Mouse (Mus musculus): ENCODE data around the gene B3gat3.

Gene B3gat3

DNA sequence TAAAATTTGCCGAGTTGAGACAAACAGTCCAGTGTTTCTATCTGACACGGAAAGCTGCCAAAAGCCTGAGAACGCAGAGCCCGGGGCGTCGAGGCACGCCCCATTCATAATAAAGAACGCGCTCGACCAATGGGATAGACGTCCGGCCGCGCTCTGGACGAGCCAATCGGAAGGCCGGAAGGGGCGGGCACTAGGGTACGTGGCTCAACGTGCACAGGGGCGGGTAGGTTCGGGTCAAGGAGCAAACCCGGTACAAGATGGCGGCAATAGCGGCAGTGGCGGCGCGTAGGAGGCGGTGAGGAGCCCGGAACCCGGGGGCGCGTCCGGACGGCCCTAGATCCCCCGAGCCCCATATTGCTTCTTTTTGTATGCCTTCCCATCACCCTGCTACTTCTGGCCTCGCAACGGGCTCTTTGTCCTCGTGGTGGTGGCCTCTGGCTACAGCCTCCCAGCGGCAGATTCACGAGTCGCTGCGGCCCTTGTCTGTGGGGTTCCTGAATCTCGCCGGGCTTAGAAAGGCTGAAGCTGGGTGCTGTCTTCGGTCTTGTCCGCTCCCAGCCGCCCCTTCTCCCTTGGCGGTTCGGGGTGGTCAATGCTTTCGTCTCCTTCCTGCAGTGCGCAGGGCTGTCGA lies 22.2 kb upstream of the B3gat3 start, which contains the start of gene Ganab:
Gene Ganab (plus strand): TSS at position 207 of the 631 bp plus-strand sequence.
- DNase-seq (ENCODE audit: low spot score), result peak; percentile 88

DNA sequence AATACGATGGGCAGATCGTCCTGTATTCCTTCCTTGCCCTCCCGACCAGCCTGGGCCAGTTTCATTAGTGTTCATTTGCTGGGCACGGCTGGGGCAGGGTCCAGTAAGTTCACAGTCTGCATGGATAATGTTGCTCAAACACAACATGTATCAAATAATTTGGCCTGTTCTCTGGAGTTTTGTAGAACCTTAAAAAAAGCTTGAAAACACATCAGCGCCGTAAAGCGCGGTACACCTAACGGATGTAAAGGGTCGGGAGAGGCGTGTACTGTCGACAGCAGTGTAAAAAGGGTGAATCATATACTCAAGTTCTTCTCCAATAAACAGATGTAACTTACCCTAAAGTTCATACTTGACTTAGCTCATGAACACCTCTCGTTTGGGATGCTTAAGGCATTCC lies 21.6 kb upstream of the B3gat3 start:
- DNase-seq (ENCODE audit: low spot score), result no peak

DNA sequence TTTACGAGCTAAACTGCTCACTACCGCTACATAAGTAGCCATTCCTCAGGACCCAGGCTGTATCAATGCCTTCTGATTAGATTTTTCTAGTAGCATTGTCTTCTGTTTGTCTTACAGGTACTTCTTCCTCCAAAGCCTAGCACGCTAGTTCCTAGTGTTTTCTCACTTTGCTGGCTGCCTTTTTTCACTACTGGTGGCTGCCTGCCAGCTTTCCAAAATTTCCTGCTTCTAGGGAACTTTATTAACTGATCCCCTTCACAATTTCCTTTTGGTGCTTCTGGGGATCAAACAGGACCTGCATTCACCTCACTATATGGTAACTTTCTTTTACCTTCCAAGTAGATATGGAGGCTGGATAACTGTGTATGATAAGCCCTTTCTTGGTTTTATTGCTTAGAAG lies 21.1 kb upstream of the B3gat3 start:
- no peak for DNase-seq (ENCODE audit: low spot score)

DNA sequence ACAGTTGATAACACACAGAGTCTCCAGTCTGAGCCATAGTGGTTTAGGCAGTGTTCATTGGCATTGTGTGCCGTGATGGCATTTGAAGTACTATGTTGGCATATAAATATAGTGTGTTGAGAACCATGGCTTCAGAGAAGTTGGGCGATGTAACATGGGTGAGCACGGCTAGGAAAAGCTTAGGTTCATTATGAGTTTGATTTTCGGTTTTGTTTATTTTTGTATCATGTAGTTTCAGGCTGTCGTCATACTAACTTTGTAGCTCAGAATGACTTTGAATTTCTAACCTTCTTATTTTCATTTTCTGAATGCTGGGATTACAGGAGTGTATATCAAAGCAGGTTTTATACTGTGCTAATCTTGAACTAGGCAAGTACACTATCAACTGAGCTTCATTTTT lies 16.8 kb upstream of the B3gat3 start:
- no peak for DNase-seq (ENCODE audit: low spot score)

DNA sequence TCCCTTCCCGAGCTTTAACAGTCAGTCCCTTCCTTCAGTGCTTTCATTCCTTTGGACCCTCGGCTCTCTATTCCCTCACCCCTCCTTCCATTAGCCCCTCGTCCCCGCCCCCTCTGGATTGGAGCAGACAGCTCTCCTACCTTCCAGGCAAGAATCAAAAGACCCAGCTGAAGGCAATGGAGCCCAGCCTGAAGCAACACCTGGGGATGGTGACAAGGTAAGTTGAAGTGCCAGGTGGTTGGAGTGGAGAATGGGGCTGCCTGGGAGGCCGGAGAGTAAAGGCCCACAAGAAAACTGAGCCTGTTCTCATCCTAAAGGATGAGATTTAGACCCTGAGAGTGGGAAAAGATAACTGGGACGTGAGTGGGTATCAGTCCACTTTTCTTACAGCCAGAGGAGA lies 11.6 kb upstream of the B3gat3 start:
- no peak for DNase-seq (ENCODE audit: low spot score)

DNA sequence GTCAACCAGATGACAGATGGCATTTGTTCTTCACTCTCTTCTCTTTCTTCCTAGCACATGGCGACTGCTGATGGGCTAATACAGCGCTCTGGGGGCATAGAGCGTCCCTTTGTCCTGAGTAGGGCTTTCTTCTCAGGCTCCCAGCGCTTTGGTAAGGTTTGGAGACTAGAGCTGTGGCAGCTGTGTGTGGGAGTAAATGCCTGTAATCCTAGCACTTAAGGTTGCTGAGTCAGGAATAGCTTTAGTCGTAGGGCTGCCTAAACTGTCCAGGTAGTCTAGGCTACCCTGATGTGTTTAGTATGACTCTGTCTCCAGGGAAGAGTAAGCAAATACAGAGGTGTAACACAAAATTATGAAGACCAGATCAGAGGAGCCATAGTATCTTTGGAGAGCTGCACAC lies 8.4 kb upstream of the B3gat3 start:
- DNase-seq (ENCODE audit: low spot score), result no peak

DNA sequence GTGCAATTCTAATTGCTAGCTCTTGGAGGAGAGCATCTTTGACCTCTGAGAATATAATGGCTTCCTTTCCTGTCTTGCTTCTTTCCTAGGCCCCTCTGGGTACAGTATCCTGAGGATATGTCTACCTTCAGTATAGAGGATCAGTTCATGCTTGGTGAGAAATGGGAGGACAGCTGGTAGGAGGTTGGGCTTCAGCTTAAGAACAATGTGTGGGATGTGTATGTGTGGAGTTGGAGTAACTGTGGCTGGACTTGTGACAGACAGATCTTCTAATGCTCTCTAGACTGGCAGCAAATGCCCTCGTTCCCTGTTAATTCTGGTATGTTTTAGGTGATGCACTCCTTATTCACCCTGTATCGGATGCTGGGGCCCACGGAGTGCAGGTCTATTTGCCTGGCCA lies 6.0 kb upstream of the B3gat3 start:
- DNase-seq (ENCODE audit: low spot score), result peak; percentile 15

DNA sequence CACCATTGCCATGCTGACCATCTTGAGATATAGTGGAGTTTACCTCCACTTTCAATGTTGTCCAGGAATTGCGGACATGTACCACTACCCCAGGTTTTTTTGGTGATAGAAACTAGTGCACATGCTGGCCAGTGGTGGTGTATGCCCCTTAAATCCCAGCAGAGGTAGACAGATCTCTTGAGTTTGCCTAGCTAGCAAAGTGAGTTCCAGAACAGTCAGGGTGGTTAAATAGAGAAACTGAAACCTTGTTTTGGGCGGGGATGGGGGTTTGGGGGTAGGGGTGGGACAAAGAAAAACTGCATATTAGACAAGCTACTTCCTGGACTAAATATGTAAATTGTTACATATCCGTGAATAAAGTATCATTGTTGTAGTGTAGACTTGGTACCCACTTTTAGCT lies 1.2 kb upstream of the B3gat3 start:
- DNase-seq (ENCODE audit: low spot score), result no peak

DNA sequence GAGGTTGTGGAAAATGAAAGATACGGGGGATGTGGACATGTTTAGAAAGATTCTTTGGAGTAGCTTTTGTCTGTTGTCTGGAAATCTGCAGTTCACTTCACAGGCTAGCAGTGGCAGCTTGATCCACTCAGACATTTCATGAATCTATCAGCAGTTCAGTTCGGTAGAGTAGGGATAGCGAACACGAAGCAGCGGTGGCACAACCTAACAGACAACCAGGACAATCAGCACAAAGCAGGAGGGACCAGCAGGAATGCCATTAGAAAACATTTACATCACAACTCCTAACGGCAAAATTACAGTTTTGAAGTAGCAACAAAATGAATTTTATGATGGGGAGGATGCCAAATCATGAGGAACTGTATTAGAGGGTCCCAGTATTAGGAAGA lies 496 bp upstream of the B3gat3 start:
- no peak for DNase-seq (ENCODE audit: low spot score)

DNA sequence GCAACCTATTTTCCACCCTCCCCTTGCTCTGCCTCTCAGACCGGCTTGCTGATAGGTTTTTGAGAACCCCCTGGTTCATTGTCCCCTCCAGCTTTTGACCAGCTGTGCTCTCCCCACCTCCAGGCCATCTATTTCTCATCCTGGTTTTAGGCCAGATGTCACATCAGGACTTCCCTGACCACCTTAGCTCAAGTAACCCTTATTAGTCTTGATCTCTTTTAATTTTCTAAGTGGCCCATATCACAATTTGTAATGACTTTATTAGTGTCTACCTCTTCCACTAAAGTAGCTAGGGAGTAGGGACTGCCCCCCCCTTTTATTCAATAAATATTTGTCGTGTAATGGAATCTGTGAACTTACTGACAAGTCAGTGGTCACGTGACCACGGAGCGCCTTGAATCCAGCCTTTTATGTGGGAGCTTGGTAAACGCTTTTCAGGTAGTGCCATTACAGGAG lies 690 bp downstream of the B3gat3 start:
- no peak for DNase-seq (ENCODE audit: low spot score)

DNA sequence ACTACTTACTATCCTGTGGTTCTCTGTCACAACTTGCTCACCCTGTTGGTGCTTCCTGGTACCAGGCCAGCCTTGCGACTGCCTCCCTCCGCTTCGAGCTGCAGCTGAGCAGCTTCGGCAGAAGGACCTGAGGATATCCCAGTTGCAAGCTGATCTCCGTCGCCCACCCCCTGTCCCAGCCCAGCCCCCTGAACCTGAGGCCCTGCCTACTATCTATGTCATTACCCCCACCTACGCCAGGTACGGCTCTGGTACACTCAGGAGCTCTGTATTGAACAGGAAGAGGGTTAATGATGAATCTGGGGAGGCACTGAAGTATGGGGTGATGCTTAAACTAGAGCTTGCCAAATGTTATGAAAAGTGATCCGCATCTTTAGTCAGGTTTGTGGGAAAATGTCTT lies 1.6 kb downstream of the B3gat3 start:
- no peak for DNase-seq (ENCODE audit: low spot score)

DNA sequence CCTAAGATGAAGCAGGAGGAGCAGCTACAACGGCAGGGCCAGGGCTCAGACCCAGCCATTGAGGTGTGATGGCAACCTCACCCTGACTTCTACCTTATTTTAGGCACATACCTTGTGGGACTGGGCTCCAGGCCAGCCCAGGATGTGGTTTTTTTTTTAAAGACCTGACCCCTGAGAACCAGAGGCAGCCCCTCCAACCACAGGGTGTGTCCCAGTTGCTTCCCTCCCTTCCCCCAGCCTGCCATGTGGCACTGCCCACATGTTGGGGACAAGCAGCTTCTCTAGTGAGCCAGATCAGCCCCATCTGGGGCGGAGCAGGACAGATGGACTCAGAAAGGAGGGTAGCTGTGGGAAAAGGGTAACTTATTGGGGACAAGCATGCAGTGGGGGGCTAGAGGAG lies 6.6 kb downstream of the B3gat3 start:
- DNase-seq (ENCODE audit: low spot score), result no peak

DNA sequence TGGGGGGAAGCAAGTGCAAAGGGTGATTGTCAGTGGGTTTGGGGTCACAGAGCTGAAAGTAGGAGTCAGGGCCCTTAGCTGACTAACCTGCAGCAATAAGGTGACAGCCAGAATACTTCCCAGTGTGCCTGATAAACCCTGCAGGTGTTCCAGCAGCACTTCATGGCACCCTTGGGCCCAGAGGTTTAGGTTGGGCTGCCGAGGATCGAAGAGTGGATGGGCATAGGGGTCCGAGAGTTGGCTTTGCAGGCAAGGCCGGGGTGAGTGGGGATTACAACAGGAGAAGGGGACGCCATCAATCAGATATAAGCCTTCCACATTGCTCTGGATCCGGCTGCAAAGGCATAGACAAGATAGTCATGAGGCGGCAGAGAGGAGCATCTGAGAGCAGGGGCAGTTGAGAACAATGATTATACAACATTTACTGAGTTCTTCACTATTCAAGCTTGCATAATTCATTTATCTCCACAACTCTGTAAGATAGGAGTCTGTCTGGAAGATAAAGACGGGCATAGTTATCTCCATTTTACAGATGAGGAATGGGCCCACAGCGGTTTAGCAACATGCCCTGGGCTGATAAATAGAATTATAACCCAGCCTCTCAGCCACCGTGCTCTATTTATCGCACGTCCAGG lies 7.8 kb downstream of the B3gat3 start:
- DNase-seq (ENCODE audit: low spot score), result no peak

DNA sequence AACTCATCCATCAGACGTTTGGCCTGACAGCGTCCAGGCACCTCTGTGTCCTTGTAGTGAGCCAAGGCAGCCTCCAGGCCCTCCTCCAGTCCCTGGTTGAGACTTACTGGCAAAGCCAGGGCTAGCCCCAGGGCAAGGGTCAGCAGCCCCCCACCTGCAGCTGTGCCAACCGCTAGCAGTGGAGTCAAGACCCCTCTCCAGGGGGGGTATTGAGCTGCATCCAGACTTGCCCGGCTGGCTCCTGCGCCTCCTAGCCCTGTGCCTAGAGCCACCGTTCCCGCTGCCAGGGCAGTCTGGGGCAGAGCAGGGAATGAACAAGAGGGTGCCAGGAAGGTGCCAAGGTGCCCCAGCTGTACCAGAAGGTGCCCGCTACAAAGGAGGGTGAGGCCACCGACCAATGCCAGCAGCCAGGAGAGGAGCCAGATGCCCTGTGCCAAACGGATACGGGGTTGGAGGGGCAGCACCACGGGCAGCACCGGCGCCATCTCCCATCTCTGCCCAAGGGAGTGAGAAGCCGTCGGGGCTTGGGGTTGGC lies 8.6 kb downstream of the B3gat3 start:
- no peak for DNase-seq (ENCODE audit: low spot score)

DNA sequence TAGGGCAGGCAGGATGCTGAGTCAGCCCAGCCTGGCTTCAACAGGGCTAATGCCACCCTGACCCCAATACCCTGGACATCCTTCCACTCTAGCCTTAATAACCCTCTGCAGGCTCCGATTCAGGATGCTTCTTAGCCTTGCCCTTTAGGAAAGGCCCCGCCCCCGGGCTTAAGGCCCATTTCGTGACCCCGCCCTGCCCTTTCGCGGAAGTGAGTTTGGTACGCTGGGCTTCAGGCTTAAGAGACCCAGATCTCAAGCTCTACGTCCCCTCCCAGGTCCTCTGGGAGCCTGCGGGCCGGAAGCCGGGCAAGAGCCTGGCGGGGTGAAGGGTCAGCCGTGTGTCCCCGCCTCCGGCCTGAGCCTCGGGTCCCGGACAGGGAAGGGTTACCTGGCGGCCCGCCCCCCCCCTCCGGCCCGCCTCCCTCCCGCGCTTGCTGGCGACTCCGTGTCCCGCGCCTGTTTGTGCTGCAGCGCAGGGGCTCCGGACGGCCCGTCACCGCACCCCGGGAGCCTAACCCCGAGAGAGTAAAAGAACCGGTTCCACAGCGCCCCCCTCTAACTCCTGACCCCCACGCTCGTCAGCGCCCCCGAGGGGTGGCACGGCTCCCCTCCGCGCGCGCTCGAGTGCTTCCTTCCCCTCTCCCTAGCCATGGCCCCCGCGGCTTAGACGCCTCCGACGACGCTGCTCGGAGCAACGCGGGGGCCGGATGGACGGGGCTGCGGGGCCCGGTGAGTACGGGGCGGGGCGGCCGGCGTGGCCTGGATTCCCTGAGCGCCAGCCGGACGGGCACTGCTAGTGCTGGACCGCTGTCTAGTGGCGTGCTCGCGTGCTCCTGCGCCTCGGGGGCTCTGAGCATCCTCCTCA lies 9.3 kb downstream of the B3gat3 start, which contains the start of the genes Rom1 and Eml3:
Gene Rom1 (minus strand): TSS at position 133 of the 865 bp plus-strand sequence.
Gene Eml3 (plus strand): TSS at position 329 of the 865 bp plus-strand sequence.
- DNase-seq (ENCODE audit: low spot score), result no peak

DNA sequence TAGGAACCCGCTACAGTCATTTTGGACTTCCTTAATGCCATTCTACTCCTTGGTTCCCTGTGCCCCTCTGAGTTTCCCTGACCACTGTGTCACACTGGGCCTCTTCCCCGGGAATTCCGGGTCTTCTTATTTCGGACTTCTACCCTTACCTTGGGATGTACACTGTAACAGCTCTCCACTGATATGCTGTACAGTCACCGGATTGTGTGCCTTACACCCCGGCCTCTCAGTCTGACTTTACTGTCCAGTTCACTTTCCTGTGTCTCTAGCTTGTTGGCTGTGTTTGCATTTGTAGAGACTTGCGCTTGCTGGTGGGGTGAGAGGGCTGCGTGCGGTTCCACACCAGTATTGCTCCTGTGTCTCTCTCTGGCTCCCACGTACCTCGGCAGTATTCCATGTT lies 9.9 kb downstream of the B3gat3 start:
- DNase-seq (ENCODE audit: low spot score), result no peak

DNA sequence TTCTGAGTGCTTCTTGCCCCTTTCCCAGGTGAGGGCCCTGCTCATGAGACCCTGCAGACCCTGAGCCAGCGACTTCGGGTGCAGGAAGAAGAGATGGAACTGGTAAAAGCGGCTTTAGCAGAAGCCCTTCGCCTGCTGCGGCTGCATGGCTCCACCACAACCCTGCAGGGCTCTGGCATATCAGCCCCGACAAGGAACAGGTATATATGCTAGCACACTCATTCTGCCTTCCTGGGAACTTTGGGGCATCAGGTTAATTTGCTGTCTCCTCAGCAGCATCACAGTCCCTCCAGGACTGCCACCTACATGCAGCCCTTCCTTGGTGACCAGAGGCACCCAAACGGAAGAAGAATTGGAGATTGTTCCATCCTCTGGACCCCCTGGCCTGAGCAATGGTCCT lies 10.6 kb downstream of the B3gat3 start:
- DNase-seq (ENCODE audit: low spot score), result no peak

DNA sequence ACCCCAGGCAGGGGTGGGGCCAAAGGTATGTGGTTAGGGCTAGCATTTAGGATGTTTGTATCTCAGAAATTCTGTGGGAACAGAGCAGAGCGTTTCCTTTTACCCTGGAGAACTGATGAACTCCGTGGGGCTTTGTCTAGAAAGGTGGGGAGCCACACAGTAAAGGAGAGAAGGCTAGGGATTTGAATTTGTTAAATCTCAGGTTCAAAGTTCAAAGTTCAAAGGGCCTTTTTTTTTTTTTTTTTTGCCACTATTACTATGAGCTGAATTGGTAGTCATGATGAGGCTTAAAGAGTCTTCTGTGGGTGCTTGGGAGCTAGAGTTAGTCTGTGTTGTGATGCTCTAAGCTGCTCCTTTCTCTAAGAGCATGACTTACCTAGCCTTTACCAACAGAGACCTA lies 16.6 kb downstream of the B3gat3 start:
- DNase-seq (ENCODE audit: low spot score), result no peak

DNA sequence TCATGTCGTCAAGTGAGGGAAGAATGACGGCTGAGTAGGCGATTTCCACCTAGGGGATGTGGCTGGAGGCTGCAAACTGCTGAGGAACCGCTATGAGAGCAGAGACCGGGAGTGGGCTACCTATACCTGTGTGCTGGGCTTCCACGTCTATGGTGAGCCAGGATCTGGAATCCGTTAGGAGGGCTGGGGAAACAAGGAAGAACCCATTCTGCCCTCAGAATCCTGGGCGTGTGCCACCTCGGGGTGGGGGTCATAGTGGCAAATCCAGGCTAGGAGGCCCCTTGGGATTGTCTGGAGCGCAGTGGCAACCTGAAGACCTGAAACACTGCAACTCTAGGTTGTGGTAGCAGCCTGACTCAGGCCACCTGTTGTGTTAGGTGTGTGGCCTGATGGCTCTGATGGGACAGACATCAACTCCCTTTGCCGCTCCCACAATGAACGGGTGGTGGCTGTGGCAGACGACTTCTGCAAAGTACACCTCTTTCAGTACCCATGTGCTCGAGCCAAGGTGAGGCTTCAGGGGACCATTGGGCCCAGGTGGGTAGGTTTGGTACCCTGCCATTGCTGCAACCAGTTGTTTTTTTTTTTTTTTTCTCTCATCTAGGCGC lies 20.5 kb downstream of the B3gat3 start:
- no peak for DNase-seq (ENCODE audit: low spot score)

DNA sequence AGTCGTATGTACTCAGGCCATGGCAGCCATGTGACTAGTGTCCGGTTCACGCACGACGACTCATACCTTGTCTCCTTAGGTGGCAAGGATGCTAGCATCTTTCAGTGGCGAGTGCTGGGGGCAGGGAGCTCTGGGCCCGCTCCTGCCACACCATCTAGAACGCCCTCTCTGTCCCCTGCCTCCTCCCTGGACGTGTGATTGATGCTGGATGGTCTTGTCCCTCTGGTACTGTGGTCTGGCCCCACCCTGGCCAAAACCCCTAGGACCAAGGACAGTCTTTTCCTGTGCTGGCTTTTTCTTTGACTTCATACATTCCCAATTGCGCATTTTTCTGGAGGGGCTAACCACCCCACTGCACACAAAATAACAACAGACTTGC lies 21.0 kb downstream of the B3gat3 start:
- no peak for DNase-seq (ENCODE audit: low spot score)

DNA sequence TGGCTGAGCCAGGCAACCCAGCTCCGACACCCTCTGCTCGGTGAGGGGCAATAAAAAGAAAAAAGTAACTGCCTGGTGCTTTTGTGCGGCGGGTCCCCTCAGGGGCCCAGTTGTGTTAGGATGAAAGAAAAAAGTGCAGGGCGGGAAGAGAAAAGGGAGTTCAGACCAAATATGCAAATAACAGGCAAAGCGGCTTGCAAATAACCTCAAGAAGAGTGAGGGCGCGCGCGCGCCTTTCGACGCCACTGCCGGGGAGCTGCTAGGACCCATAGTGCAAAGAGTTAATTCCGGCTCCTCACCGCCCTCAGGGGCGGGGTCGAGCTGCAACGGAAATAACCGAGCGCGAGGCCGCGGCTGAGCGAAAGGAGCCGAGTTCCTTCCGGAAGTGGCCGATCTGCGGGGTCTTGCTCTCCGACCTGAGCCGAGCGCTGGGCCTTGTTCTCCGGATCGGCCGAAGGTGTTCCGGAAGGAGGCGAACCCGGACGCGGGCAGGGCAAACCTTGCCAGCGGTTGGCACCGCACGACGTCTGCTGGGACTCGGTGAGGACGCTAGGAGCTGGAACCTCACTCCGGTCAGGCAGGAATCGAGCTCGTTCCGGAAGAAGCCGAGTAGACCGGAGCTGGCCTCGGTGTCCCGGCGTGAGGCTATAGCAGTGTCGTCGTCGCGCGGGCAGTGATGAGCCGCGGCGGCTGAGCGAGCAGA lies 21.5 kb downstream of the B3gat3 start, which contains the start of gene Mta2:
Gene Mta2 (plus strand): TSS at position 361 of the 703 bp plus-strand sequence.
- peak; percentile 70 for DNase-seq (ENCODE audit: low spot score)
